Mouse (Mus musculus) kidney, adult 2 months (tissue): ENCODE measurements around the gene Klhdc2. TPM values are rescaled to one million over a fixed set of nuclear protein-coding genes. Genes with fewer than 3 reads are reported as not detected.

Experiments used
- DNase-seq: peaks from one replicate; pipeline ENCODE4 v3.0.0; 2021
- H3K27ac ChIP-seq: fragments of 200-500 bp; 2 replicates; pipeline ENCODE4 v1.5.1; 2012; ENCODE audit warnings: low read depth, low read length, control low read depth, inconsistent platforms; ENCODE audit not compliant: insufficient read depth
- H3K27me3 ChIP-seq: fragments of 200-500 bp; replicated peaks from 2 replicates; pipeline ENCODE4 v1.6.1; 2012; ENCODE audit warnings: mild to moderate bottlenecking, moderate library complexity, low read length, inconsistent platforms; ENCODE audit not compliant: control insufficient read depth, insufficient read depth
- H3K36me3 ChIP-seq: fragments of 200-500 bp; 2 replicates; pipeline ENCODE4 v1.6.1; 2012; ENCODE audit warnings: mild to moderate bottlenecking, moderate library complexity, low read length, inconsistent platforms; ENCODE audit not compliant: control insufficient read depth, insufficient read depth
- H3K4me1 ChIP-seq: fragments of 200-500 bp; 2 replicates; pipeline ENCODE4 v1.6.1; 2011; ENCODE audit warnings: low read length; ENCODE audit not compliant: control insufficient read depth, insufficient read depth
- H3K4me3 ChIP-seq: fragments of 200-500 bp; 2 replicates; pipeline ENCODE4 v1.5.1; 2011; ENCODE audit warnings: mild to moderate bottlenecking, low read depth, low read length, control low read depth; ENCODE audit not compliant: insufficient read depth
- CTCF ChIP-seq: fragments of 200-500 bp; conservative IDR thresholded peaks from 2 replicates; pipeline ENCODE4 v1.5.1; 2011; ENCODE audit warnings: low read depth, mild to moderate bottlenecking, control low read depth, low read length, moderate library complexity, mixed read lengths; ENCODE audit not compliant: insufficient read depth, insufficient read length
- POLR2A ChIP-seq: fragments of 200-500 bp; IDR thresholded peaks from one replicate; pipeline ENCODE4 v1.6.1; 2011; ENCODE audit warnings: low read depth, low read length, control low read depth
- WGBS: fragments of 180-500 bp; shearing (Covaris S2); methylation state at CpG from one replicate; pipeline ENCODE4 v1.1.7; 2018; 5-methylcytosine and 5-hydroxymethylcytosine counted together
- polyA plus RNA-seq: library from polyadenylated mRNA; depleted of rRNA; stranded (reverse); fragments of >200 nt; gene quantifications from 2 replicates; pipeline ENCODE4 v1.2.3, GENCODE M21; 2012; rRNA removed

The Klhdc2 gene
- polyA plus RNA-seq, 1 experiment, result 41.0 TPM

- Histone ChIP-seq H3K27ac (no peak overlapping the region), H3K4me3 (no peak overlapping the region), H3K27me3 (no peaks in the 10 kb centered on the region), H3K4me1 (no peaks in the 10 kb centered on the region), H3K36me3 (peaks cover 5% of the 10 kb centered on the region)
- TF ChIP-seq POLR2A (no peak), CTCF (no peak)
- WGBS, result 74% methylated on average over 1 of the region's 1 CpGs
- no peak for DNase-seq
Observed at GRCm38 (mm10) chr12:69332147-69332546, 35.7 kb downstream of the Klhdc2 start.

GRCm38 (mm10) chr12:69333547-69333946 lies 37.1 kb downstream of the Klhdc2 start:
- TF ChIP-seq CTCF (peak; percentile 41), POLR2A (no peak)
- DNase-seq, result peak; percentile 41
- Histone ChIP-seq H3K27me3 (no peaks in the 10 kb centered on the region), H3K36me3 (peaks cover 6% of the 10 kb centered on the region), H3K4me1 (no peaks in the 10 kb centered on the region), H3K4me3 (no peak overlapping the region), H3K27ac (no peak overlapping the region)
- 83% methylated on average over 2 of the region's 2 CpGs for WGBS

DNA sequence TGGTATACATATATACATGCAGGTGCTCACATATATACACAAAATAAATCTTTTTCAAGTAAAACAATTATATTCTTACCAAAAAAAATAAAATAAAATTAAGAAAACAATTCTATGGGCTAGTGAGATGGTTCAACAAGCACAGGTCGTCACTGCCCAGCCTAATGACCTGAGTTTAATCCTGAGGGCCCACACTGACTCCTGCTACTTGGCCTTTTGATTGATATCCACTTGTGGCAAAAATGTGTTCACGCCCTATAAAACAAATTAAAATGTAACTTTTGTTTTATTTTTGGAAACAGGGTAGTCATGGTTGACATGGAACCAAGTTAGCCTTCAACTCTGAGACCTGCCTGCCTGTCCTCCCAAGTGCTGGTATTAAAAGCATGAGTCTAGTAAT lies 53.4 kb downstream of the Klhdc2 start:
- no peaks in the 10 kb centered on the region for H3K27me3 ChIP-seq
- peaks cover 14% of the 10 kb centered on the region for H3K36me3 ChIP-seq
- no peak for TF ChIP-seq POLR2A
- TF ChIP-seq CTCF, result no peak
- no peak overlapping the region for H3K4me3 ChIP-seq
- no peaks in the 10 kb centered on the region for H3K4me1 ChIP-seq
- H3K27ac ChIP-seq, result no peak overlapping the region
- DNase-seq, result peak; percentile 47
- WGBS, result 38% methylated on average over 2 of the region's 2 CpGs

GRCm38 (mm10) chr12:69351685-69352084 lies 55.2 kb downstream of the Klhdc2 start:
- Histone ChIP-seq H3K4me3 (no peak overlapping the region), H3K4me1 (peaks cover 7% of the 10 kb centered on the region; the same call in 1 of the 2 replicates), H3K27me3 (no peaks in the 10 kb centered on the region), H3K36me3 (peaks cover 12% of the 10 kb centered on the region; the same call in 1 of the 2 replicates), H3K27ac (no peak overlapping the region)
- WGBS, result 88% methylated on average over 1 of the region's 1 CpGs
- no peak for DNase-seq
- TF ChIP-seq CTCF, result no peak
- TF ChIP-seq POLR2A, result no peak

GRCm38 (mm10) chr12:69356546-69357299 lies 60.2 kb downstream of the Klhdc2 start, which contains the start of gene Nemf:
Nemf (minus strand) TSS chr12:69357165.
- peaks cover 5% of the 10 kb centered on the region; the same call in 1 of the 2 replicates for H3K36me3 ChIP-seq
- under 1% methylated on average over 48 of the region's 50 CpGs for WGBS

DNA sequence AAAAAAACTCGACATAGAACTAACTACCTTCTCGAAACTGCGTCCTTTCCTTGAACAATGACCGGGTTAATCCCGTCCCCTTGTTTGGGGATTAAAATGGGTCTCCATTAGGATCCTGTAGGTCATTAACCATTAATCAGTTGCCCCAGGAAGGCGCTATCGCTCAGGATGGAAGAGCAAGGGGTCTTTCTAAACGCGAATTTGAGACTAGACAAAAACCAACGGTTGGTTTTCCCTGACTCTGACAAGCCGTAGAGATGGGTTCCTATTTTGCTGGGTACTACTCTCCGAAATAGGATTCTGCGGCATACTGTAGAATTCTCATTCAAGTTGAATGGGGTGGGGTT lies 60.8 kb downstream of the Klhdc2 start:
- 3% methylated on average over 13 of the region's 13 CpGs for WGBS

More at GRCm38 (mm10) chr12:69356546-69357299, 60.2 kb downstream of the Klhdc2 start, which contains the start of gene Nemf:
- H3K27ac ChIP-seq, result peak within 1 kb of the TSS; percentile 74
- peak; percentile 95 for DNase-seq
- H3K4me3 ChIP-seq, result peak within 1 kb of the TSS; percentile 70
- peak; percentile 95 for TF ChIP-seq POLR2A
- TF ChIP-seq CTCF, result no peak
- no peaks in the 10 kb centered on the region for H3K27me3 ChIP-seq
- H3K4me1 ChIP-seq, result peaks cover 7% of the 10 kb centered on the region; the same call in 1 of the 2 replicates

More for the DNA sequence above, 60.8 kb downstream of the Klhdc2 start:
- Histone ChIP-seq H3K4me3 (peak overlapping the region; percentile 70), H3K27ac (peak overlapping the region; percentile 74), H3K27me3 (no peaks in the 10 kb centered on the region), H3K36me3 (peaks cover 5% of the 10 kb centered on the region; the same call in 1 of the 2 replicates), H3K4me1 (peaks cover 7% of the 10 kb centered on the region; the same call in 1 of the 2 replicates)
- DNase-seq, result no peak
- TF ChIP-seq CTCF, result no peak
- no peak for TF ChIP-seq POLR2A

Other genes starting within 250 kb of the Klhdc2 start
- 1,269 and 1,739 TPM in 2 replicates for gene Rps29, start 137.5 kb upstream of the Klhdc2 start, polyA plus RNA-seq
- gene Lrr1, start 127.9 kb upstream of the Klhdc2 start, polyA plus RNA-seq, result 0.14 TPM in 1 of 2 replicates, not detected in the other
- gene Rpl36al, start 112.6 kb upstream of the Klhdc2 start, polyA plus RNA-seq, result 157 and 190 TPM in 2 replicates
- 30.8 and 32.6 TPM in 2 replicates for gene Mgat2, start 112.5 kb upstream of the Klhdc2 start, polyA plus RNA-seq
- 2.6 and 3.1 TPM in 2 replicates for gene Gm49383, start 99.6 kb upstream of the Klhdc2 start, polyA plus RNA-seq
- gene Dnaaf2, start 98.3 kb upstream of the Klhdc2 start, polyA plus RNA-seq, result 1.3 and 1.5 TPM in 2 replicates
- gene Gm49384, start 92.4 kb upstream of the Klhdc2 start, polyA plus RNA-seq, result 0.57 and 0.78 TPM in 2 replicates
- gene Pole2, start 68.5 kb upstream of the Klhdc2 start, polyA plus RNA-seq, result 1.9 TPM in 2 replicates
- gene Klhdc1, start 55.5 kb upstream of the Klhdc2 start, polyA plus RNA-seq, result 2.9 and 5.9 TPM in 2 replicates
- gene Nemf, start 60.5 kb downstream of the Klhdc2 start, polyA plus RNA-seq, result 3.4 and 4.7 TPM in 2 replicates
- gene Arf6, start 75.5 kb downstream of the Klhdc2 start, polyA plus RNA-seq, result 90.7 and 95.6 TPM in 2 replicates
- 0.94 and 1.4 TPM in 2 replicates for gene Gm9887, start 75.8 kb downstream of the Klhdc2 start, polyA plus RNA-seq